Mouse (Mus musculus) heart, adult 2 months (tissue): Measurements from ENCODE around the gene Gm20517.

Experiments used
- CTCF ChIP-seq: fragments of 200-600 bp; IDR thresholded peaks from 2 replicates; pipeline ENCODE4 v1.8.1; 2022; ENCODE audit warnings: antibody characterized with exemption, mild to moderate bottlenecking, moderate library complexity
- POLR2A ChIP-seq: fragments of 200-500 bp; IDR thresholded peaks from 2 replicates; pipeline ENCODE4 v1.6.1; 2011; ENCODE audit warnings: mild to moderate bottlenecking, low read depth, low read length, control low read depth; ENCODE audit not compliant: insufficient read depth

DNA sequence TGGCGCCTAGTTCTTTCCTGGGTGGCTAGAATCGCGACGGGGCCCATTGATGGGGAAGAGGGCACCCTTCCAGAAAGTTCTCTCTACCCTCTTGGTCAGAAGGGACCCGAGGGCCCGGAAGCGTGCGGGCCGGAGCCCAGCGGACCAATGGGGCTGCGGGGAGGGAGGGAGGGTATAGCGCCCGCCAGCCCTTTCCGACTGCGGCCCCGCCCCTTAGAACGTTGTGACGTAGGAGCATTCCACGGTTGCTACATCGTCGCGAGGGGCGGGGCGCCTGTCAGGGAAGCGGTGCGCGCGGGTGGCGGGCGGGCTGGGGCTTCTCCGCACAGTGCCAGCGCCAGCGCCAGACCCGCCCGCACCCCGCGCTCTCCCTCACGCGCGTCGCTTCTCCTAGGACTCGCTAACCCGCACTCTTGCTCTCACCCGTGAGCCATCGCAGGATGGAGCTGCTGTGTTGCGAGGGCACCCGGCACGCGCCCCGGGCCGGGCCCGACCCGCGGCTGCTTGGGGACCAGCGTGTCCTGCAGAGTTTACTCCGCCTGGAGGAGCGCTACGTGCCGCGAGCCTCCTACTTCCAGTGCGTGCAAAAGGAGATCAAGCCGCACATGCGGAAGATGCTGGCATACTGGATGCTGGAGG is 18.1 kb upstream of the Gm20517 start:
- TF ChIP-seq CTCF = no peak
- TF ChIP-seq POLR2A = peak; percentile 42; the same call in 1 of the 2 replicates
